Mouse (Mus musculus) cerebellum, postnatal 10 days (tissue): ENCODE measurements around the gene Myh15.
A peak's percentile ranks its signal among the peaks of the same experiment; 100 is the strongest.
"Not testable (repeated sequence)": the region's sequence is repeated elsewhere in the genome, so short reads cannot be mapped to it uniquely, and the experiment has no call there.

Experiments
- DNase-seq, 2 experiments: peaks; one replicate each; pipeline ENCODE4 v3.0.0; 2021; ENCODE audit warnings: mixed read lengths in 2 of 2

Myh15 gene

DNA sequence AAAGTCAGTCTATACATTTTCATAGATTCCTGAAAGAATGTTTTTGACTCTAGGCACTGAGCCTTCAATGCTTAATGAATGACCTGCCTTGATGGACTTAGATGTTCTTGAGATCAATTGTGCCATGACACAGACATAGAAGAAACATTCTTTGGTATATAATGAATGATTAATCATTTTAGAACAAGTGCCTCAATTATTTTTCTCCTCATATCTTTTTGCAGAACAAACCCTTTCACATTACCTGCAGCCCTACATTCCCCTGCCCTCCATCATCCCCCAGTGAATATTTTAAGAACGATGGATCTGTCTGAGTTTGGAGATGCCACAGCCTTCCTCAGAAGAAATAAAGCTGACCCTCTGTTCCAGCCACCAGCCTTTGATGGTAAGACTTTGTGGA lies at the start of gene Myh15:
Myh15 (plus strand) TSS at position 301 of the 400 bp plus-strand sequence.
- no peak for DNase-seq

DNA sequence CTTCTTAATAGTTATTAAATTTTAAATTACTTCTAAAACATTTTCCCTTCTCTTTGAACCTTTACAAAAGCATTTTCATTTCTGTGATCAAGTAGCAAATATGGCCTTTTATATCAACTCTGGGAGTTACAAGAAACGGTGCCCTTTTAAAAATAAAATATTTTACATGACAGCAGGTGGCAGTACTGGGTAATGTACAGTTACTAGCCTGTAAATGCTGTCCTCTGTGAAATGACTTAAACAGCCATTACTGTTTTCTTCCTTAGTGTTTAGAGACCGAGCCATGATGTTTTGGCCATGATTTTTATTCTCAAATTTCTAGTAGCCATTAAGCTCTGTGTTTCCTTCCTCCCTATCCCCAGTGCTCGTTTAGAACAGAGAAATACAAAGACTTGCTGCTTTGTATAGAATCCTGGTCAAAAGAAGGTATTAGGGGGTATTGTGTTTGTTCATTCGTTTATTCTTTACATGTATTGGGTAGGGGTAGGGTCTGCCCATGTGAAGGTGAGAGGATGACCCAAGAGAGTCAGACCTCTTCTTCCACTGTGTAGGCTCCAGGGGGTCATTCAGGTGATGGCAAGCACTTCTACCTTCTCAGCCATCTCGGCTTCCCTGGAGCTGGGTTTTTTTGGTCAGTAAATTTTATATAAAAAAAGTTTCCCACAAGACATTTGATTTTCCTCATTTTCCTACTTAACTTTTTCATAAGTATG lies 40.5 kb upstream of the Myh15 start:
- peak; percentile 8 to 52 for DNase-seq

GRCm38 (mm10) chr16:49035852-49036251 lies 21.4 kb upstream of the Myh15 start:
- peak in 1 of 2 experiments; percentile 2 for DNase-seq

GRCm38 (mm10) chr16:49037771-49038170 lies 19.5 kb upstream of the Myh15 start:
- DNase-seq: no peak

- no peak for DNase-seq
Observed at GRCm38 (mm10) chr16:49040554-49041221, 16.6 kb upstream of the Myh15 start.

DNA sequence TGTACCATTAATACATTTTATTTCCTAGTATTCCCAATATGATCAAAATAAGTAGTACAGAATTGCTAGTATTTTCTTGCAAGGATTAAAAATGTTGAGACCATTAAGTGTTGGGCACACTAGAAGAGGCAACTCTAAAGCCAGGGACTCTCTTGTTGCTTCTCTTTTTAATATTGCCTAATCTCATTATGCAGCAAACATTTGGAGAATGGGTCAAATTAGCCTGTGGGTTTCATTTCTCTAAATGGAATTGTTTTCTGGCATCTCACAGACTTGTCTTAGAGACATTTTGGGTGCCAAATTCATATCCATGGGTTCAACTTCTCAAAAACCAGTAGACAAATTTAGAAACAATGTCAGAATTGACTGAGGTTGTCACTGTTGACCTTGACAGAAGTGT lies 8.1 kb upstream of the Myh15 start:
- DNase-seq: no peak

DNA sequence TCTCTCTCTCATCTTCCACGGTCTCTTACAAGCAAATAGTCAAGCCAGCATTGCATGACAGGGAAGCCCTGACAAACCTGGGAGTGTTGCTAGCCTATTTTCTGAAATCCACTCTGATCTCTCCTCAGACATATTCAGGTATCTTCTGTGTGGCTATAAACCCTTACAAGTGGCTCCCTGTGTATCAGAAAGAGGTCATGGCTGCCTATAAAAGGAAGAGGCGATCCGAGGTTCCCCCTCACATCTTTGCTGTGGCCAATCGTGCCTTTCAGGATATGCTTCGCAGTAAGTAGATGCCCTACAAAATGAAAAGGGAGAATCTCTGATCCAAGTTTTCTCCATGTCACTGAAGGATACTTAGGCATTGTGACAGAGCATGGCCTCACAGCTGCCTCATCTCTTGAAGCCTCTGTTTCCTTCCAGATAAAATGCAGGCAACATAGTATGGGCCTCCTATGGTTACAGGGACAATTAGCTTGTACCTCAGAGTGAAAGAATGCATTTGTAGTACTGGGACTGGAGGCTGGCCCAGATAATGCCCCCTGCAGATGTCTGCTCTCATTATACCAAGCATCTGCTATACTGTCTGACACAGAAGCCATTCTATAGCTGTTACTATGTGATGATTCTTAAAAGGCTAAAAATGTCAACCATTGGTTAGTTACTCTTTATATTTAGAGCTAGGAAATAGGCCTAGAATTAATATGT lies 12.1 kb downstream of the Myh15 start:
- peak; percentile 23 to 42 for DNase-seq

- no peak for DNase-seq
Observed at GRCm38 (mm10) chr16:49071316-49071715, 14.0 kb downstream of the Myh15 start.

- no peak for DNase-seq
Observed at GRCm38 (mm10) chr16:49128015-49128414, 70.7 kb downstream of the Myh15 start.

- no peak for DNase-seq
Observed at GRCm38 (mm10) chr16:49156193-49156592, 98.9 kb downstream of the Myh15 start.

GRCm38 (mm10) chr16:49164349-49165137 lies 107.3 kb downstream of the Myh15 start:
- peak; percentile 82 to 86 for DNase-seq

DNA sequence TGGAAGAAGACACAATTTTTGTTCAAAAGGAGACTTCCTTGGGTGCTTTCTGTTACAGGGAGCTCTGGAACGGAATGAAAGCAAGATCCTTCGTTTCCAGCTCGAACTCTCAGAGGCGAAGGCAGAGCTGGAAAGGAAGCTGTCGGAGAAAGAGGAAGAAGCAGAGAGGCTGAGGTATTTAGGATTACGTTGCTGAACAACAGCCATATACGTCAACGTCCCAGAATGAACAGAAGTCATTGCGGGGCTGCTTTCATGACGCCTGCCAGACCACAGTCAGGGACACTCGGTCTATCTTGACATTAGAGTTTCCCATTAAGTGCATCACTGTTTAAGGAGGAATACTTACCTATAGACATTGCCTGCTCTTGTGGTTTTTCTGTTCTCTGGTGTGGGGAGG lies 108.4 kb downstream of the Myh15 start:
- DNase-seq: no peak

DNA sequence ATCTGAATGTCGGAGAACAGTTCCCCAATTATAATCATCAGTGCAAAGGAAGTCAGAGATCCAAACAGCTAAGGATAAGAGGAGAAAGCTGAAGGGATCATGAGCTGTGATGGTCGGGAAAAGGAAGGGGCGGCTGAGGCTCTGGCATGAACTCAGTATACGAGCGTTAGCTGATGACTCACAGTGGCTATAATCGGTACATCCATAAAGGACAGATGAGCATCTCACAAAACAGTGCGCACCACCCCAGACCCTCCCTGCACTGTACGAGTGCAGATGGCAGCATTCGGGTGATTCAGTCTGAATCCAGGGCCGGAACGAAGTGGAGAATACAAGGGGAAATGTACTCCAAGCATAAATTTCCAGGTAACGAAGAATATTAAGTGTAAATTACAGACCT lies 110.0 kb downstream of the Myh15 start:
- no peak for DNase-seq

DNA sequence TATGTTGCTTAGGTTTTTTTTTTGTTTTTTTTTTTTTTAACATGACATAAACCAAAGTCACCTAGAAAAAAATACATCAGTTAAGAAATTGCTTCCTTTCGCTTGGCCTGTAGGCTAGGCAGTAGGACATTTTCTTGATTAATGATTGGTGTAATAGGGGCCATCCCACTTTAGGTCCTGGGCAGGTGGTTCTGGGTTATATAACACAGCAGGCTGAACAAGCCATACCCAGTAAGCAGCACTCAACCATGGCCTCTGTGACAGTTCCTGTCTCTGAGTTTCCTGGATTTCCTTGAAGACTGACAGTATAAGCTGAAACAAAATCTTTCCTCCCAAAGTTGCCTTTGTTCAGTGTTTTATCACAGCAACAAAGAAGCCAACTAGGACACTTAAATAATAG lies 117.8 kb downstream of the Myh15 start:
- DNase-seq: no peak

- peak in 1 of 2 experiments; percentile 3 for DNase-seq
Observed at GRCm38 (mm10) chr16:49175729-49176395, 118.6 kb downstream of the Myh15 start.

DNA sequence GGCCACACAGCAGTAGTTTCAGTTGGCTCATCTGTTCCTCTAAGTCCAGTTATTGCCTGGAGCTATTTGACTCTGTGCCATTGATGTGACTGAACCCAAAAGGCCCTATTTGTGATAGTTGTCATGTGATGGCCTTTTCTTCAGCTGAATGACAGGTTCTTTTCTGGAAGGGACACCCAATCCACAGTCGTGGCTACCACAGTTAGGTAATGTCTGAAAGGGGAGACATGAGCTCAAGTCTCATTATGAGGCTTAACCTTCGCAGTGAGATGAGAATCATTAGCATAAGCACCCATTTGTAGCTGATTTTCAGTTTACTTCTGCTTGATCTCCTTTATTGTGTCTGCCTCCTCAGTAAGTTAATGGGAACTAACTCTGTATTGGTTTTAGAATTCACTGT lies 136.2 kb downstream of the Myh15 start:
- peak; percentile 10 to 13 for DNase-seq

DNA sequence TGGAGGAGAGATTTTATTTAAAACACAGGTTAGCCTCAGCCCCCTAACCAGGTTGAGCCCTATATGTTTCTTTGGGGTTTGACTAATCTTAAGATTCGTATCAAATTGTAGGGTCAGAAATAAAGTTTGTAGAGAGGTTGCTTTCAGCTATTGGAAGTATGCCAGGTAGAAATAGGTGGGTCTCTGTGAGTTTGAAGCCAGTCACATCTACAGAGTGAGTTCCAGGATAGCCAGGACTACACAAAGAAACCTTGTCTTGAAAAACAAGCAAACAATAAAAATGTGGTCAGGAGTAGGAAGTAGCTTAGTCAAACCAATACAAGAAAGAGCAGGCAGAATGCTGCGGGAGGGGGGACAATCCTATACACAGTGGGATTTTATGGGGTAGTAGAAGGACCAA lies 136.7 kb downstream of the Myh15 start:
- DNase-seq: no peak

GRCm38 (mm10) chr16:49196290-49196689 lies 139.0 kb downstream of the Myh15 start:
- peak in 1 of 2 experiments; percentile 3 for DNase-seq

DNA sequence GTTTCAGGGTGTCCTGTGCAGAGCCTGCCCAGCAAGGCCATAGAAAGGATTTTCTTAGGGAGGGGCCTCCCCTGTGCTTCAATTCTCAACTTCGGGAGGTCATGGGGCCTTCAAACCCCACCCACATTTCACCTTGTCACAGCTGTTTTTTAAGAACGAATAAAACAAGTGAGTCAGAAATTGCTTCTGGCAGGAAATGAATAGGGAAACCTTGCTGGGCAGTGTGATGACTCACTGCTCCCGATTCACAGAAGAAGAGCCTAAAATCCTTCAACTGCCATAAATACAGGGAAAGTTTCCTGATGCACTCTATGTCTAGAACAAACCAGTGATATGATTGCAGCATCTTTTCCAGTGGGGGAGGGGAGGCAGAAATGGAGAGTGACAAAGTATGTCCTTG lies 140.7 kb downstream of the Myh15 start:
- no peak for DNase-seq

DNA sequence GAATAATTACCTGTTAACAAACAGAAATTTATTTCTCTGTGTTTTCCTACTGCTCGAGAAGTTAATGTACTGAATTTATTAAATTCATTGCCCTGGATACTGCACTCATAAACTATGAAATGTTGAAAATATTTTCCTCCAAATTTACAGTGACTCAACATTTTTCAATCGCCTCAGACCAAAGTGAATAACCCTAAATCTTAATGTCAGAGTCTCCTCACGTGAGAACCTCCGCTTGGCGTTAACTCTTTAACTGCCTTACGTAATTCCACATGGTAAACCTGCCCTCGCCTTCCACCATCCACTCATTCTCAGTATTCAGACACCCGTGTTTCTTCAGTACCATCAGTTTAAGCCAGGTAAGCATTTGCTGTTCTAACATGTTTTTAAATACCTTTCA lies 166.4 kb downstream of the Myh15 start:
- DNase-seq: no peak

GRCm38 (mm10) chr16:49243517-49243916 lies 186.2 kb downstream of the Myh15 start:
- DNase-seq: not testable (repeated sequence)
